In the genomic region with DNA sequence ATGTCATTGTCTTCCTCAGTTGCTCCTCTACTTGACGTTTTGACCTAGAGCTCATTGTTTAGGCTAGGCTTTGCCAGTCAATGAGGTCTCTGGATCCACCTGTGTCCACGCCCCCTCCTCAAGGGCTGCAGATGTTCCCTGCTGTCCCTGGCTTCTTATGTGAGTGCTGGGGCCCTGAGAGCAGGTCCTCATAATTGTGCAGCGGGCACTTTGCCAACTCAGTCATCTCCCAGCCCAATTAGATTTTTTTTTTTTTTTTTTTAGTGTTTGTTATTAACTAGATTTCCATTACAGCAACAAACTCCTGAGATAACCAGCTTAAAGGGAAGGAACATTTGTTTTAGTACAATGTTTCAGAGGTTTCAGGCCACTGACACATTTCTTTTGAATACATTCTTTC, we compare ENCODE assay signal across 13 mouse cellular contexts.
"Had no signal": no experiment of that assay in that cellular context is flagged by ENCODE, and none has a peak within 500 bp of the region (broad histone marks: within the 10 kb centered on the region; RNA-seq: fewer than 3 reads in every experiment).

No protein-coding gene starts in this region.

- H3K4me1 ChIP-seq: intestine, embryonic 15.5 days; kidney, embryonic 15.5 days; midbrain, embryonic 12.5 days had no signal

- ATAC-seq: intestine, embryonic 15.5 days; midbrain, embryonic 15.5 days had no signal

- H3K4me3 ChIP-seq: intestine, embryonic 15.5 days; kidney, embryonic 15.5 days; liver, embryonic 13.5 days; midbrain, embryonic 12.5 days; midbrain, embryonic 15.5 days; neural tube, embryonic 12.5 days; neural tube, embryonic 15.5 days had no signal

- H3K27ac ChIP-seq: intestine, embryonic 15.5 days; kidney, embryonic 15.5 days; liver, embryonic 13.5 days; midbrain, embryonic 12.5 days; midbrain, embryonic 15.5 days; neural tube, embryonic 12.5 days; neural tube, embryonic 15.5 days had no signal

- H3K27me3 ChIP-seq: intestine, embryonic 15.5 days; kidney, embryonic 15.5 days; midbrain, embryonic 15.5 days; neural tube, embryonic 12.5 days had no signal

- DNase-seq: kidney, adult 11 months; liver, embryonic 13.5 days; lung, adult 2 months; lung, postnatal 14 days; lung, postnatal 4 days; thymus, adult 18-20 months; thymus, postnatal 36 days had no signal

- H3K36me3 ChIP-seq: intestine, embryonic 15.5 days; kidney, embryonic 15.5 days; liver, embryonic 13.5 days; midbrain, embryonic 12.5 days; midbrain, embryonic 15.5 days; neural tube, embryonic 12.5 days; neural tube, embryonic 15.5 days had no signal
